Mouse (Mus musculus) spleen, postnatal 0 days (tissue): Measurements from ENCODE around the gene Nars2. TPM values are rescaled to one million over a fixed set of nuclear protein-coding genes. Genes with fewer than 3 reads are reported as not detected.

Source experiments
- polyA plus RNA-seq: library from polyadenylated mRNA; unstranded; fragments of >200 nt; fragmentation: Nextera tagmentation; extraction: Ambion mirVana; gene quantifications from 2 replicates; pipeline ENCODE4 v1.2.1, GENCODE M21; 2015

Gene Nars2
- 14.6 and 20.8 TPM in 2 replicates for polyA plus RNA-seq

DNA sequence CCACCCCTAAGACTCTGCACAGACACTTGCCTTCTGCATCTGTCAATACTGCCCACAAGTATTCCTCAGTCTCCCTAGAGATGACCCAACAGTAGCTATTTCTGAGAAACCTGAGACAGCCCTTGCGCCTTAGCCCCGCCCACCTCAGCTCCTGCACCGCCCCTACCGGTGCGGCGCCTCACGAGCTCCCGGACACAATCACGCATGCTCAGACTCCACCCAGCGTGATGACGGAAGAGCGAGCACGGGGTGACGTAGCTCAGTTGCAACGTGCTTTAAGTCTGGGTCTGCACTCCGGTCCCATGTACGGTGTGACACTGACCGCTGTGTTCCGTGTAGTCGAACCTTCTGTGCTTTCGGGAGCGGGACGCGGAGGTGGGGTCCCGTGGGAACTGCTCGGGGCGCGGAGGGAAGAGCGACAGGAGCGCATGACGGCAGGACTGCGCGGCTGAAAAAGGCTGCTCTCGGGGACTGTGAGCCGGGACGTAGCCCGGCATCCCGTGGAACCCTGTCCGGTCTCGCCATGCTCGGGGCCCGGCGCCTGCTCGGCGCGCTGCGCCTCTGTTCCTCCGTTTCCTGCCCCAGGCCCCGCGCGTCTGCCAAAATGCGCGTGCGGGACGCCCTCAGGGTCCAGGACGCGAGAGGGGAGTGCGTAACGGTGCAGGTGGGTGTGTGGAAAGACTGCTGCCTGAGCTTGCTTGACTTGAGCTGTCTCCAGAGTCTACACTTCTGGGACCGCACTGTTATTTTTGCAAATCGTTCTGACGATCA, at the start of gene Nars2:
Nars2 (plus strand) TSS at position 225 of the 771 bp plus-strand sequence.

DNA sequence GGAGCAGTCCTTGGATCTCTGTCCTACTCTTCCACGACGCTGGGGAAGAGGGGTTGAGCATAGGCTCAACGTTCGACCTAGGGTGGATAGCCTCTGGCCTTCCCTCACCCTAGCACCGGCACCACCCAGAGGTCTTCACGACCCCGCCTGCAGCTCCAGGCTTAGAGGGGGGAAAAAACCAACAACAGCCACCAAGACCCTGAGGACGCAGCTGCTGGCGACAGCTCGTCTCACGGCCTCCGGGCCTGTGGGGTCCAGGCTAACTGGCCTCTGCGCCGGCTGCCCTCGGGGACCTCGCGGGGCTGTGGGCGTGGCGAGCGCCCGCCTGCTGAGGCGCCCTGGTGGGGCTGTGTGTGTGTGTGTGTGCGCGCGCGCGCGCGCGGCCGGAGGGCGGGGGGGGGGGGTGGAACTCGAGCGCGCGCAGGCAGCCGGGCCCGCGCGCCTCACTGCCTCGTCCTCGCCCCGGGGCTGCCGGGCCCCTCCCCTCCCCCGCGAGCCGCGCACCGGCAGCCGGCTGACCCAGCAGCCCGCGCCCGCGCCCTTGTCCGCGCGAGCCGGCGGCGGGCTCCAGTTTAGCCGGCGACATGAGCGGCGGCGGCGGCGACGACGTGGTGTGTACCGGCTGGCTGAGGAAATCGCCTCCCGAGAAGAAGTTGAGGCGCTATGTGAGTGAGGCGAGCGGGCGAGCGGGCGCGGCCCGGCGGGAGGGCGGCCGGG, 130.1 kb downstream of the Nars2 start, which contains the start of gene Gab2:
Gab2 (plus strand) TSS at position 345 of the 717 bp plus-strand sequence.

Other genes with a start within 250 kb of the Nars2 start
- gene Gab2, start 130.1 kb downstream of the Nars2 start, polyA plus RNA-seq, result 4.1 and 5.3 TPM in 2 replicates